Comparison of ENCODE assay signal across 8 mouse cellular contexts in genomic region chr11:103218517-103218901, GRCm38 (mm10). TPM values are rescaled to one million over a fixed set of nuclear protein-coding genes. Genes with fewer than 3 reads are reported as not detected.
DNase-seq lines count a peak whose midpoint lies in the region; ATAC-seq and TF ChIP-seq lines count a peak whose summit lies in the region.

No protein-coding gene starts in this region.

- TF ChIP-seq EP300 in liver, postnatal 0 days (IDR thresholded peaks at IDR 0.05; ENCODE audit: low read depth): no peak

- H3K4me2 ChIP-seq in heart, embryonic 11.5 days: peak overlapping the region; percentile 96
- peak overlapping the region; percentile 100 for H3K4me2 ChIP-seq in forebrain, postnatal 0 days (ENCODE audit: low read depth)
- peak overlapping the region; percentile 83 for H3K4me2 ChIP-seq in liver, postnatal 0 days (ENCODE audit: low read depth, low read length)

- H3K27me3 ChIP-seq in heart, embryonic 11.5 days (ENCODE audit: control insufficient read depth, insufficient read depth, low read length): peaks cover 15% of the 10 kb centered on the region
- peaks cover 67% of the 10 kb centered on the region for H3K27me3 ChIP-seq in E14TG2a.4 (ENCODE audit: insufficient read depth, low read length)
- no peaks in the 10 kb centered on the region for H3K27me3 ChIP-seq in forebrain, postnatal 0 days (ENCODE audit: insufficient read depth, low read length)
- no peaks in the 10 kb centered on the region for H3K27me3 ChIP-seq in liver, postnatal 0 days (ENCODE audit: insufficient read depth, low read length)

- 27% methylated on average over 6 of the region's 6 CpGs for WGBS in heart, embryonic 11.5 days (ENCODE audit: insufficient replicate concordance)
- 28% methylated on average over 6 of the region's 6 CpGs for WGBS in forebrain, postnatal 0 days
- WGBS in liver, postnatal 0 days (ENCODE audit: insufficient replicate concordance): 33% methylated on average over 6 of the region's 6 CpGs

- H3K9me3 ChIP-seq in heart, embryonic 11.5 days (replicated peaks; ENCODE audit: control insufficient read depth, low read length): no peaks in the 10 kb centered on the region
- H3K9me3 ChIP-seq in E14TG2a.4 (ENCODE audit: low read length): peaks cover 4% of the 10 kb centered on the region; the same call in 1 of the 2 replicates
- no peaks in the 10 kb centered on the region for H3K9me3 ChIP-seq in forebrain, postnatal 0 days (ENCODE audit: low read length)
- H3K9me3 ChIP-seq in liver, postnatal 0 days (ENCODE audit: low read length): no peaks in the 10 kb centered on the region

- H3K9ac ChIP-seq in heart, embryonic 11.5 days (ENCODE audit: low read depth, low read length): peak overlapping the region; percentile 62; the same call in 1 of the 2 replicates
- H3K9ac ChIP-seq in forebrain, postnatal 0 days: peak overlapping the region; percentile 66
- H3K9ac ChIP-seq in liver, postnatal 0 days (replicated peaks): 0 out of 2 replicates have a peak overlapping the region, but pooled peaks have one; percentile 47

- no peak for TF ChIP-seq CTCF in E14TG2a.4 (conservative IDR thresholded peaks at IDR 0.05; ENCODE audit: low read length)
- no peak for TF ChIP-seq CTCF in forebrain, postnatal 0 days (IDR thresholded peaks at IDR 0.05; ENCODE audit: low read depth)
- no peak for TF ChIP-seq CTCF in liver, postnatal 0 days (IDR thresholded peaks at IDR 0.05; ENCODE audit: low read depth)

- no peak for ATAC-seq in heart, embryonic 11.5 days (replicated peaks; ENCODE audit: insufficient number of reproducible peaks, low FRiP score, low TSS enrichment)
- ATAC-seq in forebrain, postnatal 0 days: no peak
- no peak for ATAC-seq in liver, postnatal 0 days

- DNase-seq in heart, postnatal 4 days: no peak
- no peak for DNase-seq in forebrain, postnatal 0 days
- DNase-seq in liver, postnatal 0 days: no peak
- no peak for DNase-seq in embryo, embryonic 10 days (ENCODE audit: low spot score)
- no peak for DNase-seq in B cell, adult 2 months
- DNase-seq in adrenal gland, postnatal 4 days (ENCODE audit: low spot score in 2 of 2): no peak

- no peak overlapping the region for H3K27ac ChIP-seq in heart, embryonic 11.5 days (ENCODE audit: low read depth, low read length)
- H3K27ac ChIP-seq in forebrain, postnatal 0 days (ENCODE audit: low read depth, low read length): no peak overlapping the region
- H3K27ac ChIP-seq in liver, postnatal 0 days (ENCODE audit: low read depth): no peak overlapping the region

- no peaks in the 10 kb centered on the region for H3K36me3 ChIP-seq in heart, embryonic 11.5 days (ENCODE audit: control insufficient read depth, insufficient read depth, low read length)
- H3K36me3 ChIP-seq in E14TG2a.4 (ENCODE audit: insufficient read depth, low read length): peaks cover 20% of the 10 kb centered on the region
- H3K36me3 ChIP-seq in forebrain, postnatal 0 days (ENCODE audit: insufficient read depth): peaks cover 24% of the 10 kb centered on the region
- 0 out of 2 replicates have a peak, but pooled peaks cover 5% of the 10 kb centered on the region for H3K36me3 ChIP-seq in liver, postnatal 0 days (replicated peaks; ENCODE audit: insufficient read depth, low read length)

- H3K4me1 ChIP-seq in heart, embryonic 11.5 days (ENCODE audit: control insufficient read depth, insufficient read depth, low read length): 0 out of 2 replicates have a peak, but pooled peaks cover 5% of the 10 kb centered on the region
- peaks cover 22% of the 10 kb centered on the region for H3K4me1 ChIP-seq in E14TG2a.4 (replicated peaks; ENCODE audit: low read depth, low read length)
- no peaks in the 10 kb centered on the region for H3K4me1 ChIP-seq in forebrain, postnatal 0 days (ENCODE audit: insufficient read depth)
- peaks cover 6% of the 10 kb centered on the region; the same call in 1 of the 2 replicates for H3K4me1 ChIP-seq in liver, postnatal 0 days (ENCODE audit: insufficient read depth)

- H3K4me3 ChIP-seq in heart, embryonic 11.5 days (ENCODE audit: low read depth, low read length): peak overlapping the region; percentile 53
- peak overlapping the region; percentile 69 for H3K4me3 ChIP-seq in E14TG2a.4 (replicated peaks; ENCODE audit: low read length)
- peak overlapping the region; percentile 53 for H3K4me3 ChIP-seq in forebrain, postnatal 0 days (ENCODE audit: low read depth, low read length)
- peak overlapping the region; percentile 46 for H3K4me3 ChIP-seq in liver, postnatal 0 days (ENCODE audit: low read depth, low read length)

RNA-seq across cellular contexts. Expression of gene Spata32, which starts 0.3 kb away (rescaled TPM):
- not detected in 2 replicates for polyA plus RNA-seq in heart, embryonic 11.5 days (2014; fragmentation: Nextera tagmentation; extraction: Ambion mirVana)
- total RNA-seq in heart, postnatal 4 days (2021): not detected
- total RNA-seq in forebrain, postnatal 0 days (2014; rRNA removed): 0.57 and 0.62 TPM in 2 replicates
- 0.43 and 0.64 TPM in 2 replicates for polyA plus RNA-seq in forebrain, postnatal 0 days (2015; fragmentation: Nextera tagmentation; extraction: Ambion mirVana)
- polyA plus RNA-seq in liver, postnatal 0 days (2015; fragmentation: Nextera tagmentation; extraction: Ambion mirVana): not detected in 2 replicates
- not detected for total RNA-seq in adrenal gland, postnatal 4 days (2021)

RNA-seq across cellular contexts. Expression of gene 1700023F06Rik, which starts 10.2 kb away (rescaled TPM):
- not detected in 2 replicates for polyA plus RNA-seq in heart, embryonic 11.5 days (2014; fragmentation: Nextera tagmentation; extraction: Ambion mirVana)
- not detected for total RNA-seq in heart, postnatal 4 days (2021)
- 0.71 TPM in 1 of 2 replicates, not detected in the other for total RNA-seq in forebrain, postnatal 0 days (2014; rRNA removed)
- 3.0 and 3.1 TPM in 2 replicates for polyA plus RNA-seq in forebrain, postnatal 0 days (2015; fragmentation: Nextera tagmentation; extraction: Ambion mirVana)
- polyA plus RNA-seq in liver, postnatal 0 days (2015; fragmentation: Nextera tagmentation; extraction: Ambion mirVana): 0.09 TPM in 1 of 2 replicates, not detected in the other
- under 1 TPM; 0.45 to 0.70 TPM for total RNA-seq in adrenal gland, postnatal 4 days (2021)

RNA-seq across cellular contexts. Expression of gene Fmnl1, which starts 47.6 kb away (rescaled TPM):
- 0.79 and 1.1 TPM in 2 replicates for polyA plus RNA-seq in heart, embryonic 11.5 days (2014; fragmentation: Nextera tagmentation; extraction: Ambion mirVana)
- total RNA-seq in heart, postnatal 4 days (2021): 1 to 10 TPM; 7.4 to 8.6 TPM
- 6.5 and 9.4 TPM in 2 replicates for total RNA-seq in forebrain, postnatal 0 days (2014; rRNA removed)
- 4.8 and 7.1 TPM in 2 replicates for polyA plus RNA-seq in forebrain, postnatal 0 days (2015; fragmentation: Nextera tagmentation; extraction: Ambion mirVana)
- polyA plus RNA-seq in liver, postnatal 0 days (2015; fragmentation: Nextera tagmentation; extraction: Ambion mirVana): 4.1 and 5.9 TPM in 2 replicates
- total RNA-seq in adrenal gland, postnatal 4 days (2021): 10 to 100 TPM; 13.4 to 14.2 TPM

RNA-seq across cellular contexts. Expression of gene Map3k14, which starts 48.8 kb away (rescaled TPM):
- polyA plus RNA-seq in heart, embryonic 11.5 days (2014; fragmentation: Nextera tagmentation; extraction: Ambion mirVana): 1.4 and 1.7 TPM in 2 replicates
- total RNA-seq in heart, postnatal 4 days (2021): 1 to 10 TPM; 2.7 to 3.4 TPM
- total RNA-seq in forebrain, postnatal 0 days (2014; rRNA removed): 3.2 and 5.8 TPM in 2 replicates
- polyA plus RNA-seq in forebrain, postnatal 0 days (2015; fragmentation: Nextera tagmentation; extraction: Ambion mirVana): 0.77 TPM in 2 replicates
- polyA plus RNA-seq in liver, postnatal 0 days (2015; fragmentation: Nextera tagmentation; extraction: Ambion mirVana): 0.67 and 0.78 TPM in 2 replicates
- total RNA-seq in adrenal gland, postnatal 4 days (2021): 1 to 10 TPM; 6.9 to 8.0 TPM
